Mouse (Mus musculus): Measurements from ENCODE around the gene Ncor1. TPM values are rescaled to one million over a fixed set of nuclear protein-coding genes. Genes with fewer than 3 reads are reported as not detected.
A peak's percentile ranks its signal among the peaks of the same experiment; 100 is the strongest.

Gene Ncor1
- polyA plus RNA-seq, 1 experiment: 73.7 TPM

DNA sequence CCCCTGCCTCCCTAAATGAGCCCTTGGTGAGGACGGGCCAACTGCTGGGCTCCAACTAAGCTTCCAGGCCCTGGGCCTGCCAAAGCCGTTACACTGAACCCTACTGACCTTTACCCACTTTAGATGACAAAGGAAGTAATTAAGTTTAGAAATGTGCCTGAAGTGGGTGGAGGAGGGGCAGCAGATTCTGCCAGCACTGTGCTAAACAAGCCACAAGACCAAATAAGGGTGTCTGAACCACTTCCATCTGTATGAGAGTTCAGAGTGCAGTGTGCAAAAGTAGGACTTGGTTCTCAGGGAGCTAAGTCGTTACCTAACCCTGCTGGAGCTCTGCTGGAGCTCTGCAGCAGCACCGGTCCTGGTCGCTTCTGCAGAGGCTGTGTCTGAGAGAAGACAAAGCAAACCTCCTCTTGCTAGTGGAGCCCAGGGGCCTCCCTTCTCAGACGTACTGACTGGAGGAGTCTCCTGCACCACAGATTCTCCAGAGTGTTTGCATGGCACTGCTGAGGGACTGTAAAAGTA is 36.5 kb upstream of the Ncor1 start:
- no peak overlapping the region for H3K4me3 ChIP-seq (ENCODE audit: control insufficient read depth, low read depth, low read length)
- H3K36me3 ChIP-seq (ENCODE audit: control insufficient read depth, insufficient read depth, low read length): no peaks in the 10 kb centered on the region

DNA sequence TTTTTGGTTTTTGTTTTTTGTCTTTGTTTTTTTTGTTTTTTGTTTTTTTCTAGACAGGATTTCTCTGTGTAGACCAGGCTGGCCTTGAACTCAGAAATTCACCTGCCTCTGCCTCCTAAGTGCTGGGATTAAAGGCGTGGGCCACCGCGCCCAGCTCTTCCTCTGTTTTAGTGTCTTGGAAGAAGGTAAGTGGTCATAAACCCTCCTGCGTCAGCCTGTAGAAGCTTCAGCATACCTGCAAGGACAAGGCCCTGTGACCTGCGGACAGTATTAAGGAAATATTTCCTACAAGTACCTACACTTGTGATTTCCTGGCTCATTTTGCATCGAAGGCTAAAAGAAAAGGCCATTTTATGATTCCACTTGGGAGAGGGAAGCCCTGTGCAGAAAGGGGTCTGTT is 35.4 kb upstream of the Ncor1 start:
- no peak for TF ChIP-seq POLR2A (IDR thresholded peaks at IDR 0.05; ENCODE audit: control insufficient read depth, low read depth, low read length)
- no peak for TF ChIP-seq CTCF (IDR thresholded peaks at IDR 0.05; ENCODE audit: control insufficient read depth, insufficient read depth, insufficient replicate concordance, low read depth, low read length)
- Histone ChIP-seq H3K27me3 (ENCODE audit: control insufficient read depth, insufficient read depth, low read length) (no peaks in the 10 kb centered on the region), H3K36me3 (ENCODE audit: control insufficient read depth, insufficient read depth, low read length) (no peaks in the 10 kb centered on the region), H3K4me3 (ENCODE audit: control insufficient read depth, low read depth, low read length) (no peak overlapping the region), H3K27ac (ENCODE audit: control insufficient read depth, insufficient read depth, low read depth, low read length) (no peak overlapping the region), H3K4me1 (ENCODE audit: control insufficient read depth, insufficient read depth, low read length) (no peaks in the 10 kb centered on the region)

More for the DNA sequence above, 36.5 kb upstream of the Ncor1 start:
- Histone ChIP-seq H3K27me3 (ENCODE audit: control insufficient read depth, insufficient read depth, low read length) (no peaks in the 10 kb centered on the region), H3K4me1 (ENCODE audit: control insufficient read depth, insufficient read depth, low read length) (no peaks in the 10 kb centered on the region), H3K27ac (ENCODE audit: control insufficient read depth, insufficient read depth, low read depth, low read length) (peak overlapping the region; percentile 3)
- TF ChIP-seq CTCF (IDR thresholded peaks at IDR 0.05; ENCODE audit: control insufficient read depth, insufficient read depth, insufficient replicate concordance, low read depth, low read length) (no peak), POLR2A (IDR thresholded peaks at IDR 0.05; ENCODE audit: control insufficient read depth, low read depth, low read length) (no peak)

DNA sequence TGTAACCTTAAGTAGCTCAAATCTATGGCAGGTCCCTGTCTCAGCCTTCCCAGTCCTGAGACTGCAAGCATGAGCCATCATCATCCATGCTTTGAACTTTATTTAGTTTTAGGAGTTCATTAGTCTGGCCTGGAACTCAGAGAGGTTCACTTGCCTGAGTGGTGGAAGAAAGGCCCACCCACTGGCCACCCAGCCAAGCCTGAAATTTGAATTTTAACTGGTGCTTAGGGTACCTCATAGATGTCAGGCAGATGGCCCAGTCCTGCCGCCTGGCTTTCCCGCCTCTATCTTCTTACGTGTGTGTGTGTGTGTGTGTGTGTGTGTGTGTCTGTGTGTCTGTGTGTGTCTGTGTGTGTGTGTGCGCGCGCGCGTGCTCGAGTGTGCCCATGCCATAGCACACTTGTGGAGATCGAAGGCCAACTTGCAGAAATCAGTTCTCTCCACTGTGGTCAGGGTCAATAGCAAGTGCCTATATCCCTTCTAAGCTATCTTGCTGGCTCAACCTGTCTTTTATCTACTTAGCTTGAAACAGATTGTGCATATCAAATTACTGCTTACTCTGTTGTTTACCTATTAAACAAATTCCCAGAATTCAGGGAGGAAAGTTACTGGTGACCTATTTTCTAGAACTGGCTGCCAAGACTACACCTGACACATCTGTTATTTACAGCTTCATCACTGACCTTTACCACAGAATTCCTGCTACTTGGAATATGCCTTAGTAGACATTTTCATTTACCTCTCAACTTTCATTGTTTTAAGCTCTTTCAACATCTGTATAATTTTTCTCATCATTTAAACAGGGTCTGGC is 29.4 kb upstream of the Ncor1 start:
- Histone ChIP-seq H3K27me3 (ENCODE audit: control insufficient read depth, insufficient read depth, low read length) (no peaks in the 10 kb centered on the region), H3K4me1 (ENCODE audit: control insufficient read depth, insufficient read depth, low read length) (no peaks in the 10 kb centered on the region), H3K36me3 (ENCODE audit: control insufficient read depth, insufficient read depth, low read length) (no peaks in the 10 kb centered on the region), H3K27ac (ENCODE audit: control insufficient read depth, insufficient read depth, low read depth, low read length) (no peak overlapping the region), H3K4me3 (ENCODE audit: control insufficient read depth, low read depth, low read length) (no peak overlapping the region)
- TF ChIP-seq CTCF (IDR thresholded peaks at IDR 0.05; ENCODE audit: control insufficient read depth, insufficient read depth, insufficient replicate concordance, low read depth, low read length): no peak
- no peak for TF ChIP-seq POLR2A (IDR thresholded peaks at IDR 0.05; ENCODE audit: control insufficient read depth, low read depth, low read length)

DNA sequence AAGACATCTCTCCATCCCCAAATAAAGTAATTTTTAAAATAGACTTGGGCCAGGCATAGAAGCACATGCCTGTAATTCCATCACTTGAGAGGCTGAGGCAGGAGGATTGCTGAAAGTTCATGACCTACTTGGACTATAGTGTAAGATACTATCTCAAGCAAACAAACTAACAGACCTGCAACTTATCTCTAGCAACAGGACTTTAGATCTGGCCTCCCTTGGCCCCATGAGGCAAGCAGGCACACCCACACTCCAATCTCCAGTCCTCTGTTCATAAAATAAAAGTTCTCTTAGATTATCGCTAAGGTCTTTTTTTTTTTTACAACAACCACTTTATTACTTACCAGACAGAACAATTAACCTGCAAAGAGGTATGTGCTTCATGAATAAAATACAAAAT is 28.6 kb upstream of the Ncor1 start:
- Histone ChIP-seq H3K4me1 (ENCODE audit: control insufficient read depth, insufficient read depth, low read length) (no peaks in the 10 kb centered on the region), H3K4me3 (ENCODE audit: control insufficient read depth, low read depth, low read length) (no peak overlapping the region), H3K27me3 (ENCODE audit: control insufficient read depth, insufficient read depth, low read length) (no peaks in the 10 kb centered on the region), H3K36me3 (ENCODE audit: control insufficient read depth, insufficient read depth, low read length) (no peaks in the 10 kb centered on the region), H3K27ac (ENCODE audit: control insufficient read depth, insufficient read depth, low read depth, low read length) (no peak overlapping the region)
- no peak for TF ChIP-seq POLR2A (IDR thresholded peaks at IDR 0.05; ENCODE audit: control insufficient read depth, low read depth, low read length)
- TF ChIP-seq CTCF (IDR thresholded peaks at IDR 0.05; ENCODE audit: control insufficient read depth, insufficient read depth, insufficient replicate concordance, low read depth, low read length): no peak

DNA sequence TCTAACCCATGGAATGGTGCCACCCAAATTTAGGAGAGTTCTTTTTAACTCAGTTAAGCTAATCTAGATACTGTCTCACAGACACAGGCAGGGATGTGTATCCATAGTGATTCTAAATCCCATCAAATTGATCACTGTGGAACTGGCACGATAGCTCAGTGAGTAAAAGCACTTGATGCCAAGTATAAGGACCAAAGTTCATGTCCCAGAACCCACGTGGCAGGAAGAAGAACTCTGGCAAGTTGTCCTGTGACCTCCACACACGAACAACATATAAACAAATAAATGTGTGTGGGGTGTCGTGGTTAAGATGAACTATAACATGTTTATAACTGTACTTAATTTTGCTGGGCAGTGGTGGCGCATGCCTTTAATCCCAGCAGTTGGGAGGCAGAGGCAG is 21.2 kb upstream of the Ncor1 start:
- H3K27ac ChIP-seq (ENCODE audit: control insufficient read depth, insufficient read depth, low read depth, low read length): no peak overlapping the region
- H3K4me3 ChIP-seq (ENCODE audit: control insufficient read depth, low read depth, low read length): no peak overlapping the region
- H3K36me3 ChIP-seq (ENCODE audit: control insufficient read depth, insufficient read depth, low read length): no peaks in the 10 kb centered on the region
- no peaks in the 10 kb centered on the region for H3K27me3 ChIP-seq (ENCODE audit: control insufficient read depth, insufficient read depth, low read length)
- TF ChIP-seq POLR2A (IDR thresholded peaks at IDR 0.05; ENCODE audit: control insufficient read depth, low read depth, low read length) (no peak), CTCF (IDR thresholded peaks at IDR 0.05; ENCODE audit: control insufficient read depth, insufficient read depth, insufficient replicate concordance, low read depth, low read length) (no peak)
- H3K4me1 ChIP-seq (ENCODE audit: control insufficient read depth, insufficient read depth, low read length): no peaks in the 10 kb centered on the region

DNA sequence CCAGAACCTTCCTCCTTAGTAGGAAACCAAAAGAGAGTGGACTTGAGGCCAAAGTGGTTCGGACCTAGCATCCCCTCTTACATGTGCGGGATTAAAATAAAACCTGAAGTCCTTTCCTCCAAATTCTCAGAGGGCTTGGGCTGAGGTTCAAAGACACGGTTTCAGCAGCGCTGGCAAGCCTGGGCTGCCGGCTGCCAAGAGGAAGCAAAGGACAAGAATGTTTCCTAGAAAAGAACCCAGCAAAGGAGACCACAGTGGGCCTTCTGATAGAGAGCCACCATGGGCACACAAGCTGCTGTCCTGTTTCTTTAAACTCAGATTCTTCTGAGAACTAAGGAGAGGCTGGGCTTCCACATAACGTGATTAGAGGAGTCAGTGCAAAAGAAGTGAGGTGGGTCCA is 20.6 kb upstream of the Ncor1 start:
- TF ChIP-seq POLR2A (IDR thresholded peaks at IDR 0.05; ENCODE audit: control insufficient read depth, low read depth, low read length): no peak
- TF ChIP-seq CTCF (IDR thresholded peaks at IDR 0.05; ENCODE audit: control insufficient read depth, insufficient read depth, insufficient replicate concordance, low read depth, low read length): no peak
- H3K36me3 ChIP-seq (ENCODE audit: control insufficient read depth, insufficient read depth, low read length): no peaks in the 10 kb centered on the region
- no peak overlapping the region for H3K4me3 ChIP-seq (ENCODE audit: control insufficient read depth, low read depth, low read length)
- H3K27ac ChIP-seq (ENCODE audit: control insufficient read depth, insufficient read depth, low read depth, low read length): no peak overlapping the region; the same call in 1 of the 2 replicates
- H3K27me3 ChIP-seq (ENCODE audit: control insufficient read depth, insufficient read depth, low read length): no peaks in the 10 kb centered on the region
- no peaks in the 10 kb centered on the region for H3K4me1 ChIP-seq (ENCODE audit: control insufficient read depth, insufficient read depth, low read length)

DNA sequence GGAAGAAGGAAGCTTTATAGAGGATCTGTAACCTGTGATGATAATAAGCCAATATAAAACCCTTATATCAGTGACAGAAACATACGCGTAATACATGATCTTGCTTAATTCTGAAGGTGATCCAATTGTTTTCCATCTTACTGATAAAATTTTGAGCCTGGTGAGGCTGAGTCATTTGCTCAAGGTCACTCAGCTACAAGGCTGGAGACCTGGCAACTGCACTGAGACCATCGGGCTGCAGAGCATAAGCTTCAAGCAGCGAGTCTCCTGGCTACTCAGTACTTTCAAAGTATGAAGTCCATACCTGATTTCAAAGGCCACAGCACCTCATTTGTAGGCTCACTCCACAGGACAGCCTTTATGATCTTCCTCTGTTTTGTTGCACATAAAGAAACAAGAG is 17.8 kb upstream of the Ncor1 start:
- Histone ChIP-seq H3K36me3 (ENCODE audit: control insufficient read depth, insufficient read depth, low read length) (no peaks in the 10 kb centered on the region), H3K27me3 (ENCODE audit: control insufficient read depth, insufficient read depth, low read length) (no peaks in the 10 kb centered on the region), H3K4me3 (ENCODE audit: control insufficient read depth, low read depth, low read length) (no peak overlapping the region), H3K4me1 (ENCODE audit: control insufficient read depth, insufficient read depth, low read length) (no peaks in the 10 kb centered on the region), H3K27ac (ENCODE audit: control insufficient read depth, insufficient read depth, low read depth, low read length) (no peak overlapping the region)
- TF ChIP-seq CTCF (IDR thresholded peaks at IDR 0.05; ENCODE audit: control insufficient read depth, insufficient read depth, insufficient replicate concordance, low read depth, low read length): no peak
- TF ChIP-seq POLR2A (IDR thresholded peaks at IDR 0.05; ENCODE audit: control insufficient read depth, low read depth, low read length): no peak

Measured in testis, adult 2 months (tissue).